Mouse (Mus musculus): ENCODE measurements around the gene Cbx3. TPM values are rescaled to one million over a fixed set of nuclear protein-coding genes. Genes with fewer than 3 reads are reported as not detected.
"Not testable (repeated sequence)": the region's sequence is repeated elsewhere in the genome, so short reads cannot be mapped to it uniquely, and the experiment has no call there.

The Cbx3 gene
- polyA plus RNA-seq, 1 experiment from 2014 or later: 589 TPM

DNA sequence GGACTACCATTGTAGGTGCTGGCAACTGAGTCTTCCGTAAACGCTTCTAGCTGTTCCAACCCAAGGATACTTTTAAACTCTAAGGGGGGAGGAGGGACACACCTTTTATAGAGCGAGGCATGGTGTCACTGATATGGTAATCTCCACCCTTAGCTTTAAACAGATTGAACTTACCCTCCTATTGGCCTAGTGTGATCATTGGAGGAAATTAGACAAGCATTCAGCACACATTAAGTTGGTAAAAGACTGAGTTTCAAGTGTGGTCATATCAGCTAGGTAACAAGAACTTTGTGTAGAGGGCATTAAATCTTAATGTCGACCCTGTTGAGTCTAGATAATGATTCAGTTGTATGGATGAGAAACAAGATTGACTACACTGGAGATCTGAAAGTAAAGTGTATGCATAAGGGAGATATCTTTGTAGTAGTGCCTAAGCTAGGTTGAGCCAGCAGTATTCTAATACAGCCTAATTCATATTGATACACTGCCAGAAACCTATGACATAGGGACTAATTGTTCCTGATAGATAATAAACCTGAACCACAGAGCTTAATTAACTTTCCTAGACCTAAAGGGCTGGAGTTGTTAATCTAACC is 9.1 kb downstream of the Cbx3 start:
- Histone ChIP-seq H3K4me3 (no peak overlapping the region), H3K4me1 (no peaks in the 10 kb centered on the region), H3K9ac (no peak overlapping the region), H3K36me3 (peaks cover 72% of the 10 kb centered on the region), H3K4me2 (replicated peaks) (no peak overlapping the region), H3K27ac (no peak overlapping the region), H3K9me3 (no peaks in the 10 kb centered on the region), H3K27me3 (replicated peaks) (no peaks in the 10 kb centered on the region)
- ATAC-seq (ENCODE audit: low FRiP score, low read depth): no peak
- 92% methylated on average over 4 of the region's 4 CpGs for WGBS

DNA sequence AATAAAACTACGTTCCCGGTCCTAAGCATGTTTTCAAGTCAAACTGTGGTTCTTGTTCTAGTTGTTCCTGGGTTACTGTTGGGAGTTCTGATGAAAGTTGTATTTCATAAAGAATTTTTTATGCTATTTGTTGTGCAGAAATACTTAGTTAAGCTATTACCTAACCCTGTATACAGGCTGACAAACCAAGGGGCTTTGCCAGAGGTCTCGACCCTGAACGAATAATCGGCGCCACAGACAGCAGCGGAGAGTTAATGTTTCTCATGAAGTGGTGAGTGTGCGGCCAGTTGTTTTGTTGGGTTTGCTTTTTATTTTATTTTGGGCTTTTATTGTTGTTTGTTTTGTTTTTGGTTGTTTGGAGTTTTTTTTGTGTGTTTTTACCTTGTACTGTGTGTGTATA is 11.4 kb downstream of the Cbx3 start:
- H3K27ac ChIP-seq: no peak overlapping the region
- H3K9me3 ChIP-seq: no peaks in the 10 kb centered on the region
- no peak overlapping the region for H3K4me3 ChIP-seq
- no peak overlapping the region for H3K9ac ChIP-seq
- WGBS: 94% methylated on average over 8 of the region's 8 CpGs
- ATAC-seq (ENCODE audit: low FRiP score, low read depth): no peak
- H3K4me2 ChIP-seq (replicated peaks): no peak overlapping the region
- H3K36me3 ChIP-seq: peaks cover 60% of the 10 kb centered on the region
- no peaks in the 10 kb centered on the region for H3K27me3 ChIP-seq (replicated peaks)
- H3K4me1 ChIP-seq: no peaks in the 10 kb centered on the region

DNA sequence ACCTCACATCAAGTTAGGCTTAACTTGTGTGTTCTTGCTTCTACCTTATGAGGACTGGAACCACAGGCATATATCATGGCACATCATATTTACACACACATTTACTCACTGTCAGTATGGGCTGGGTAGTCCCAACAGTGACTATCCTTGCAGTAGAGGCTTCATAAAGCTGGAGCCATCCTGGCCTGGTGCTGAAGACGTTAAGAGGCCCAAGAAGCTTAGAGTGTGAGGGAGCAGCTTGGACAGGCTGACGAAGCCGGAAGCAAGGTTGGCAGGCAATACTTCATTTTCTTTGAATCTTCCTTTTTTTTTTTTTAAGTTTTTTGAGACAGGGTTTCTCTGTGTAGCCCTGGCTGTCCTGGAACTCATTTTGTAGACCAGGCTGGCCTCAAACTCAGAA is 13.7 kb downstream of the Cbx3 start:
- H3K36me3 ChIP-seq: peaks cover 45% of the 10 kb centered on the region
- H3K27me3 ChIP-seq (replicated peaks): no peaks in the 10 kb centered on the region
- H3K4me3 ChIP-seq: no peak overlapping the region
- ATAC-seq (ENCODE audit: low FRiP score, low read depth): no peak
- no peak overlapping the region for H3K4me2 ChIP-seq (replicated peaks)
- H3K4me1 ChIP-seq: no peaks in the 10 kb centered on the region
- H3K27ac ChIP-seq: no peak overlapping the region
- no peaks in the 10 kb centered on the region for H3K9me3 ChIP-seq
- 90% methylated on average over 3 of the region's 3 CpGs for WGBS
- H3K9ac ChIP-seq: no peak overlapping the region

DNA sequence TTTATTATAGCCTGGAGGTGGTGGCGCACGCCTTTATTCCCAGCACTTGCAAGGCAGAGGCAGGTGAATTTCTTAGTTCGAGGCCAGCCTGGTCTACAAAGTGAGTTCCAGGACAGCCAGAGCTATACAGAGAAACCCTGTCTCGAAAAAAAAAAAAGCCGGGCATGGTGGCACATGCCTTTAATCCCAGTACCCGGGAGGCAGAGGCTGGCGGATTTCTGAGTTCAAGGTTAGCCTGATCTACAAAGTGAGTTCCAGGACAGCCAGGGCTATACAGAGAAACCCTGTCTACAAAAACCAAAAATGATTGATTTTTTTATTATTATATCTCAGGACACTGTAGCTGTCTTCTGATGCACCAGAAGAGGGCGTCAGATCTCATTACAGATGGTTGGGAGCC is 14.4 kb downstream of the Cbx3 start:
- peaks cover 38% of the 10 kb centered on the region for H3K36me3 ChIP-seq
- H3K27me3 ChIP-seq (replicated peaks); H3K27ac ChIP-seq; H3K9ac ChIP-seq; H3K4me1 ChIP-seq; ATAC-seq (ENCODE audit: low FRiP score, low read depth); H3K9me3 ChIP-seq; H3K4me3 ChIP-seq; H3K4me2 ChIP-seq (replicated peaks): not testable (repeated sequence)
- WGBS: 87% methylated on average over 8 of the region's 8 CpGs

DNA sequence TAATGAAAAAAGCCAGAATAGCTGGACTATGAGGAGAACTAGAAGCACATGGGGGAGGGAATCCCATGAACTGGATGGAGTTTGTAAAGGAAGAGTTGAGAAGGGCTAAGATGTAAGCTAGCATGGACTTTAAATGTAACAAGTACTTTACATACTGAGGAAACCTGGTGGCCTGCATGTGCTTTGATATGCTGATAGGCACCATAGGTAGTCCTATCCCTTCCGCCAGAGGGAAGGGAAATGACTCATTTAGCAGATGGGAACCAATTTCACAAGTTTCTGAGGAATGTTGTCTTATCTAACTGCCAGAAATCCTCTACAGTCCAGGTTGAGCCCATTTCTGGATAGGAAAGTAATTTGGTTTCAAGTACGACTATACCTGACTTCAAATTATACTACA is 15.5 kb downstream of the Cbx3 start:
- no peak for ATAC-seq (ENCODE audit: low FRiP score, low read depth)
- no peak overlapping the region for H3K27ac ChIP-seq
- peaks cover 27% of the 10 kb centered on the region for H3K36me3 ChIP-seq
- no peaks in the 10 kb centered on the region for H3K9me3 ChIP-seq
- no peaks in the 10 kb centered on the region for H3K27me3 ChIP-seq (replicated peaks)
- H3K9ac ChIP-seq: no peak overlapping the region
- no peak overlapping the region for H3K4me2 ChIP-seq (replicated peaks)
- H3K4me1 ChIP-seq: no peaks in the 10 kb centered on the region
- WGBS: 52% methylated on average over 2 of the region's 2 CpGs
- no peak overlapping the region for H3K4me3 ChIP-seq

DNA sequence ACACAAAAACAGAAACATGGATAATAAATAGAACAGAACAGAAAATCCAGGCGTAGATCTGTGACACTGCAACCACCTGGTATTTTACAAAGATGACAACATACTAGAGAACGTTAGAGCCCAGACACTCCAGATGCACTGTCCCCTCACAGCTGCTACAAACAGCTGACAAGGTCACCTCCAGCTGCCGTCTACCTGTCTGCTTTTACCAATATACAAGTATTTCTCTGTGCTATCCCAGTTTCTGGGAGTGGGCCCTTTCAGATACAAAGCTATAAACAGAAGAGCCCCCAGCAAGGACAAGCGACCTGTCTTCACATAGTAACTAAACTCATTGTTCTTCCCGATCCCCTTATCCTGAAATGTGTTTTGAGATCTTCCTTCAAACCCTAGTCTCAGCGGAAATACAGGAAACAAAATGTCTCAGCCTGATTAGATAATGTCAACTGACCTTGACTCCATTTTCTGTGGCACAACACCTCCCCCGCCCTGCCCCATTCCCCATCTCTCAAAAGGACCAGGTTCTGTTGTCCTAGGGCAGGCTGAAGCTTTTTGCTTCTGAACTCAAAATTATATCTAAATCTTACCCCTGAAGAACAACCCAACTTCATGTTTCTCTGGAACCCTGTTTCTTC is 16.0 kb downstream of the Cbx3 start:
- WGBS: 74% methylated on average over 7 of the region's 7 CpGs
- ATAC-seq (ENCODE audit: low FRiP score, low read depth): no peak
- Histone ChIP-seq H3K9me3 (no peaks in the 10 kb centered on the region), H3K4me2 (replicated peaks) (no peak overlapping the region), H3K9ac (no peak overlapping the region), H3K4me3 (no peak overlapping the region), H3K4me1 (no peaks in the 10 kb centered on the region), H3K36me3 (peaks cover 22% of the 10 kb centered on the region), H3K27ac (no peak overlapping the region), H3K27me3 (replicated peaks) (no peaks in the 10 kb centered on the region)

DNA sequence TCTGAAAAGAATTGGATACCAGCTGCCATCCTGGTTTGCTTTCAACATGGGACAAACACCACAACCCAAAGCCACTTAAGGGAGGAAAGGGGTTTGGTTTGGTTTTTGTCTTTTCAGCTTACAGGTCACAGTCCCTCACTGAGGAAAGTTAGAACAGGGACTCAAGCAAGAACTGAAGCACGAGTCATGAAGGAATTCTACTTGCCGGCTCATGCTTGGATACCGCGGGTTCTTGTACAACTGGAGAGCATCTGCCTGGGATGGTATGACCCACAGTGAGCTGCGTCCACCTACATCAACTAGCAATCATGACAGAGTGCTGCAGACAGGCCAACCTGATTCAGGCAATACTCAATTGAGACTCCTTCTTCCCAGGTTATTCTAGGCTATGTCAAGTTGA is 16.6 kb downstream of the Cbx3 start:
- Histone ChIP-seq H3K4me2 (replicated peaks) (no peak overlapping the region), H3K27ac (no peak overlapping the region), H3K36me3 (peaks cover 16% of the 10 kb centered on the region), H3K9me3 (no peaks in the 10 kb centered on the region), H3K4me1 (no peaks in the 10 kb centered on the region), H3K27me3 (replicated peaks) (no peaks in the 10 kb centered on the region), H3K4me3 (no peak overlapping the region), H3K9ac (no peak overlapping the region)
- ATAC-seq (ENCODE audit: low FRiP score, low read depth): no peak
- 91% methylated on average over 5 of the region's 5 CpGs for WGBS

DNA sequence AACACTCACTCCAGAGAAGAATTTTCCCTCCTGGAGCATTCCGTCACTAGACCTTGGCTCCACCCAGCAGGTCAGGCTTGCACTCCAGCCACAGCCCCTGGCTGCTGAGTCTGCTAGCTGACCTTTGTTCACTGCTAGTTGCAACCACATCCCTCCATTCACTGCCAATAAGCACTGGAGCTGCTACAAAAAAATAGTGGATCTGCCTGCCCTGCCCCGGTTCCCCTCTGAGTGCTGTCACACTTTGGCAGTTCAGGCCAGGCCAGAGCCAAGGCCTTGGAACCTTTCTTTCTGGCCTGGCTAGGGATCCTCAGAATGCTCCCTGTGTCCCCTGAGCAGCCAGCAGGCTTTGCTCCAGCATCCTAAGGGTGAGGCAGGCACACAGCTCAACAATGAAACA is 19.6 kb downstream of the Cbx3 start:
- no peak overlapping the region for H3K4me3 ChIP-seq
- WGBS: 77% methylated on average over 2 of the region's 2 CpGs
- ATAC-seq (ENCODE audit: low FRiP score, low read depth): no peak
- H3K4me1 ChIP-seq: no peaks in the 10 kb centered on the region
- no peak overlapping the region for H3K27ac ChIP-seq
- H3K36me3 ChIP-seq: no peaks in the 10 kb centered on the region
- H3K27me3 ChIP-seq (replicated peaks): no peaks in the 10 kb centered on the region
- H3K9ac ChIP-seq: no peak overlapping the region
- no peaks in the 10 kb centered on the region for H3K9me3 ChIP-seq
- no peak overlapping the region for H3K4me2 ChIP-seq (replicated peaks)

DNA sequence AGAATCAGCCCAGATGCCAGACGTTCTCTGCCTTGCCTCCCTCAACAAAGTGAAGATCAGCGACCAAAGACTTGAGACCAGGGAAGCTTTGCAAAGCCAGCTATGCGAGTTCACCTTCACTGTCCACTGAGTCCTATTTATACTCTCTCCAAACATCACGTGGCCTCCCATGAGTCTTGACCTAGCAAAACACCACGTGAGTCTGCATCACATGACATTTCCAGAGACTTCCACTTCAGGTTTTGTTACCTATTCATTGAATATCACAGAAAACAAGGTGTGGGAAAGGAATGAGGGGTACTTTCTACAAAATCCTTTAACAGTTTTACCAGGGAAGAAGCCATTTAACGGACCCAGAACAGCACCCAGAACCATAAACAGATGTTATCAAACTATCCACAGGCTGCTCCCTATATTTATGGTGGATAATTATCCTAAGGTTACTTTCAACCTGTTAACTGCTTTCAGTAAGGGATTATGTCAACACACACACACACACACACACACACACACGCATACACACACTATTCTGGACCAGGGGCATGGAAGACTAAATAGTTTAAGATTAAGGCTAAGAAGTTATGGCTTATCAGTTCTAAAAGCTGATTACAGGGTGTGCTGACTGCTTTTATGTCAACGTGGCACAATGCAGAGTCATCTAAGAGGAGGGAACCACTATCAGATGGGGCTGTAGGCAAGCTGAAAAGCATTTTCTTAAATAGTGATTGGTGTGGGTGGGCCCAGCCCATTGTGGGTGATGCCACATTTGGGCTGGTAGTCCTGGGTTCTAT is 27.4 kb downstream of the Cbx3 start:
- Histone ChIP-seq H3K4me3 (no peak overlapping the region), H3K36me3 (no peaks in the 10 kb centered on the region), H3K27me3 (replicated peaks) (no peaks in the 10 kb centered on the region), H3K4me1 (no peaks in the 10 kb centered on the region), H3K27ac (no peak overlapping the region), H3K9ac (no peak overlapping the region), H3K9me3 (no peaks in the 10 kb centered on the region), H3K4me2 (replicated peaks) (no peak overlapping the region)
- ATAC-seq (ENCODE audit: low FRiP score, low read depth): no peak
- WGBS: 77% methylated on average over 8 of the region's 8 CpGs

DNA sequence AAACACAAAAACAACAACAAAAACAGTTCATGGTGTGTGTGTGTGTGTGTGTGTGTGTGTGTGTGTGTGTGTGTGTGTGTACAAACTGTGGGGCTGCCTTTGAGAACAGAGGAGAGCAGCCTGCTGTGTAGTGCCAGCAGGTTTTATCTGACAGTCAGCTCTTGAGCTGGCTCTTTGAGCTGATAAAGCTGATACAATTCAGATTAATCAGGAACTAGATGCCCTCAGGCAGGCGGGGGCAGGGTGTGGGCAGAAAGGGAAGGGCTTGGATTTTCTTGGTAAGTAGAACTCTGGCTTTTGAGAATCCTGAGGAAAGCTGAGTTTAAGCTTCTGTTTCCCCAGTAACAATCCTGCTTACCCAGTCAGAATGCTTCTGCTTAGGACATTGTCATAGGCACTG is 35.5 kb downstream of the Cbx3 start:
- 64% methylated on average over 1 of the region's 1 CpGs for WGBS
- Histone ChIP-seq H3K27ac (no peak overlapping the region), H3K9me3 (no peaks in the 10 kb centered on the region), H3K27me3 (replicated peaks) (no peaks in the 10 kb centered on the region), H3K4me1 (no peaks in the 10 kb centered on the region), H3K4me3 (no peak overlapping the region), H3K36me3 (no peaks in the 10 kb centered on the region), H3K4me2 (replicated peaks) (no peak overlapping the region), H3K9ac (no peak overlapping the region)
- no peak for ATAC-seq (ENCODE audit: low FRiP score, low read depth)

DNA sequence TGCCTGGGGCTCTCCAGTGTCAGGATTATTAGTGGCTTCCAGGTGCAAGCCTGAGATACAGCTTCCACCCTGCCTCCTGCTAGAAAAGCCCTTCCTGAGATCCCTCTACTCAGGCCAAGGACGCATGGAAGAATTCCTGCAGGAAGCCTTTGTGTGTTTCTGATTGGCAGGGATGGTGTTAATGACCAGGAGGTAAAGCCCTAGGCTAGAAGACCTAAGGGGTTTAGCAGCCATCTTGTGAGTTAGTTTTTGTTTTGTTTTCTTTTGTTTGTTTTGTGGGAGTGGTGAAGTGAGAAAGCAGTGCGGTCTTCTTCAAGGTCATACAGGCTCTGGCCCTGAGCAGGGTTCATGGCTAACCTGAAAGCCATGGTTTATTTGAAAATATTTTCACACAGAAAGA is 37.4 kb downstream of the Cbx3 start:
- WGBS: 70% methylated on average over 2 of the region's 2 CpGs
- no peak overlapping the region for H3K9ac ChIP-seq
- no peaks in the 10 kb centered on the region for H3K9me3 ChIP-seq
- no peaks in the 10 kb centered on the region for H3K27me3 ChIP-seq (replicated peaks)
- H3K36me3 ChIP-seq: no peaks in the 10 kb centered on the region
- ATAC-seq (ENCODE audit: low FRiP score, low read depth): no peak
- no peak overlapping the region for H3K4me3 ChIP-seq
- no peak overlapping the region for H3K27ac ChIP-seq
- no peak overlapping the region for H3K4me2 ChIP-seq (replicated peaks)
- H3K4me1 ChIP-seq: no peaks in the 10 kb centered on the region

DNA sequence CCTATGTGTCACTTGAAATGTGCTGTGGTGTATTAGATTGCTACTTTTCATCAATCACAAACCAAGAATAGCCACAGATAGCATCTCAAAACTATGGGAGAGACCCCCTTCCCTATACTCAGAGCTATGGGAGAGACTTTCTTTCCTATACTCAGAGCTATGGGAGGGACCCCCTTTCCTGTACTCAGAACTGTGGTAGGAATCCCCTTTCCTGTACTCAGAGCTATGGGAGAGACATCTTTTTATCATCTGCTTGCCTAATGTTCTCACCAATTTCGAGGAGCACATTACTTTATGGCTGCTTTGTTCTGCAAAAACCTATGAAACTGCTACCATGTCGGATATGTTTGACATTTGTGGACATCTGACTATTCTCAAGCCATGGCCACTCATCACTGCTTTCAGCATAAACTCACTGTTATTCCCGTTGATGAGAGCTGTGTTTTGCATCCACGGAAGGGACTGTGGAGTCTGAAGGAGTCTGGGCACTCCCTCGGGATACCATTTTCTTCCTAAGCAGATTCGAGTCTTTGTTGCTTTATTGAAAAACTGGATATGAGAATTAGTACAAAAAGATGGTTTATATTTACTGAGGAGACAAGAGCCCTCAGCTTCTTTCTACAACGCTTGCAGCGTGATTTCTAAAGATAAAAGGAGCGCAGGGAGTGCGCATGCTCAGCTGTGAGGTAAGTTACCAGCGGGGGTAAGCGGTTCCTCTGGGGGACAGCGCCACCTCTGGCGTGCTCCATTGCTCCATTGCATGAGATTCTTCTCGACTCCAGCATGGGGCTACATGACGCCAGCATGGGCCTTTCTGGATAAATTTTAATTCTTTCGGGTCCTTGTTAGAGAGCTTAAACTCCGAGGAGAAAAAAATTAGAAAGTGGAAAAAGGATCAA is 38.8 kb downstream of the Cbx3 start:
- H3K27me3 ChIP-seq (replicated peaks): no peaks in the 10 kb centered on the region
- H3K9me3 ChIP-seq: no peaks in the 10 kb centered on the region
- H3K9ac ChIP-seq: peak overlapping the region; percentile 43
- peak overlapping the region; percentile 23 for H3K4me3 ChIP-seq
- WGBS: 27% methylated on average over 18 of the region's 18 CpGs
- H3K4me2 ChIP-seq (replicated peaks): peak overlapping the region; percentile 53
- no peak overlapping the region for H3K27ac ChIP-seq
- H3K36me3 ChIP-seq: no peaks in the 10 kb centered on the region
- H3K4me1 ChIP-seq: no peaks in the 10 kb centered on the region
- ATAC-seq (ENCODE audit: low FRiP score, low read depth): no peak
